Mouse (Mus musculus) forebrain, embryonic 14.5 days (tissue): ENCODE measurements at regions not wholly inside any gene's neighbourhood (a gene's known extent, or its start where the extent isn't known, plus 50 kb on each side); places are given as distances from the start of the nearest gene placed in this dataset.
A peak's percentile ranks its signal among the peaks of the same experiment; 100 is the strongest.
"Not testable (repeated sequence)": the region's sequence is repeated elsewhere in the genome, so short reads cannot be mapped to it uniquely, and the experiment has no call there.

ENCODE experiments used
- ATAC-seq: fragments of 200-750 bp; cut with Nextera tagmentation; 2 replicates; pipeline ENCODE4 v1.8.0; 2017; ENCODE audit warnings: mild to moderate bottlenecking, moderate library complexity
- DNase-seq: peaks from one replicate; pipeline ENCODE4 v3.0.0-alpha.2; 2015; ENCODE audit warnings: low spot score
- H3K27ac ChIP-seq: fragments of 300-500 bp; sonication (generic); 2 replicates; pipeline ENCODE4 v1.5.1; 2014; ENCODE audit warnings: low read depth, mild to moderate bottlenecking, control low read depth, low read length, moderate library complexity
- H3K27me3 ChIP-seq: fragments of 300-500 bp; sonication (generic); replicated peaks from 2 replicates; pipeline ENCODE4 v1.6.1; 2014; ENCODE audit warnings: low read length, control low read depth, mixed read lengths; ENCODE audit not compliant: control insufficient read depth, insufficient read depth
- H3K36me3 ChIP-seq: fragments of 300-500 bp; sonication (generic); 2 replicates; pipeline ENCODE4 v1.6.1; 2014; ENCODE audit warnings: low read length, control low read depth; ENCODE audit not compliant: control insufficient read depth, insufficient read depth
- H3K4me1 ChIP-seq: fragments of 300-500 bp; sonication (generic); 2 replicates; pipeline ENCODE4 v1.6.1; 2014; ENCODE audit warnings: antibody characterized with exemption, low read length, control low read depth; ENCODE audit not compliant: control insufficient read depth, insufficient read depth
- H3K4me2 ChIP-seq: fragments of 300-500 bp; sonication (generic); 2 replicates; pipeline ENCODE4 v1.6.1; 2014; ENCODE audit warnings: mild to moderate bottlenecking, control low read depth, low read length
- H3K4me3 ChIP-seq: fragments of 300-500 bp; sonication (generic); 2 replicates; pipeline ENCODE4 v1.5.1; 2014; ENCODE audit warnings: low read depth, low read length, control low read depth
- H3K9ac ChIP-seq: fragments of 300-500 bp; sonication (generic); 2 replicates; pipeline ENCODE4 v1.6.1; 2014; ENCODE audit warnings: mild to moderate bottlenecking, low read length, control low read depth, moderate library complexity
- H3K9me3 ChIP-seq: fragments of 300-500 bp; sonication (generic); replicated peaks from 2 replicates; pipeline ENCODE4 v1.6.1; 2016; ENCODE audit warnings: low read length, control low read depth, mixed read lengths; ENCODE audit not compliant: control insufficient read depth
- WGBS: fragments of 180-500 bp; shearing (Covaris S2); extraction: QIAGEN DNeasy Blood & Tissue Kit; methylation state at CpG from one replicate; pipeline ENCODE4 v1.1.7; 2014; 5-methylcytosine and 5-hydroxymethylcytosine counted together

GRCm38 (mm10) chr2:53728693-53729092 is 356.7 kb downstream of the Rprm start:
- no peak overlapping the region for H3K4me2 ChIP-seq

GRCm38 (mm10) chr2:53730451-53730850 is 354.9 kb downstream of the Rprm start:
- peak; percentile 52 for DNase-seq
- H3K36me3 ChIP-seq: no peaks in the 10 kb centered on the region
- 71% methylated on average over 2 of the region's 2 CpGs for WGBS
- H3K4me3 ChIP-seq: no peak overlapping the region
- H3K27ac ChIP-seq: no peak overlapping the region
- H3K27me3 ChIP-seq: no peaks in the 10 kb centered on the region
- H3K4me1 ChIP-seq: no peaks in the 10 kb centered on the region
- no peak overlapping the region for H3K4me2 ChIP-seq
- no peaks in the 10 kb centered on the region for H3K9me3 ChIP-seq
- no peak overlapping the region for H3K9ac ChIP-seq
- no peak for ATAC-seq

More at GRCm38 (mm10) chr2:53728693-53729092, 356.7 kb downstream of the Rprm start:
- Histone ChIP-seq H3K9ac (no peak overlapping the region), H3K4me1 (no peaks in the 10 kb centered on the region), H3K27me3 (no peaks in the 10 kb centered on the region), H3K36me3 (no peaks in the 10 kb centered on the region), H3K9me3 (no peaks in the 10 kb centered on the region), H3K27ac (no peak overlapping the region), H3K4me3 (no peak overlapping the region)
- DNase-seq (peak; percentile 20), ATAC-seq (no peak)

- Histone ChIP-seq H3K4me1 (no peaks in the 10 kb centered on the region), H3K9me3 (no peaks in the 10 kb centered on the region), H3K4me2 (no peak overlapping the region), H3K4me3 (no peak overlapping the region), H3K36me3 (no peaks in the 10 kb centered on the region), H3K27ac (no peak overlapping the region), H3K27me3 (no peaks in the 10 kb centered on the region), H3K9ac (no peak overlapping the region)
- ATAC-seq (no peak), DNase-seq (no peak)
- 92% methylated on average over 2 of the region's 2 CpGs for WGBS
Measured at GRCm38 (mm10) chr2:53763486-53763885, 321.9 kb downstream of the Rprm start.

- not testable (repeated sequence) for H3K4me2 ChIP-seq, H3K27me3 ChIP-seq, H3K27ac ChIP-seq, DNase-seq, H3K36me3 ChIP-seq, H3K9ac ChIP-seq, ATAC-seq, H3K9me3 ChIP-seq, H3K4me3 ChIP-seq, H3K4me1 ChIP-seq
- whole genome bisulfite sequencing: 94% methylated on average over 2 of the region's 6 CpGs
Measured at GRCm38 (mm10) chr2:53782035-53782434, 303.3 kb downstream of the Rprm start.

GRCm38 (mm10) chr2:53788599-53788998 is 296.8 kb downstream of the Rprm start:
- not testable (repeated sequence) for H3K9me3 ChIP-seq, ATAC-seq, H3K27me3 ChIP-seq, H3K9ac ChIP-seq, H3K4me3 ChIP-seq, H3K4me2 ChIP-seq, DNase-seq, H3K4me1 ChIP-seq, H3K27ac ChIP-seq, H3K36me3 ChIP-seq
- 96% methylated on average over 2 of the region's 6 CpGs for WGBS

GRCm38 (mm10) chr2:53796605-53797004 is 288.7 kb downstream of the Rprm start:
- no peaks in the 10 kb centered on the region for H3K27me3 ChIP-seq
- DNase-seq: no peak
- no peak overlapping the region for H3K4me3 ChIP-seq
- H3K27ac ChIP-seq: no peak overlapping the region
- no peak overlapping the region for H3K9ac ChIP-seq
- ATAC-seq: no peak
- no peaks in the 10 kb centered on the region for H3K9me3 ChIP-seq
- H3K4me2 ChIP-seq: no peak overlapping the region
- 91% methylated on average over 1 of the region's 1 CpGs for WGBS
- no peaks in the 10 kb centered on the region for H3K4me1 ChIP-seq
- no peaks in the 10 kb centered on the region for H3K36me3 ChIP-seq

- Histone ChIP-seq H3K36me3 (no peaks in the 10 kb centered on the region), H3K27ac (no peak overlapping the region), H3K9ac (no peak overlapping the region), H3K4me3 (no peak overlapping the region), H3K27me3 (no peaks in the 10 kb centered on the region), H3K4me1 (no peaks in the 10 kb centered on the region), H3K9me3 (no peaks in the 10 kb centered on the region), H3K4me2 (no peak overlapping the region)
- ATAC-seq (no peak), DNase-seq (no peak)
Measured at GRCm38 (mm10) chr2:53803666-53804065, 281.7 kb downstream of the Rprm start.

- no peaks in the 10 kb centered on the region for H3K9me3 ChIP-seq
- H3K36me3 ChIP-seq: no peaks in the 10 kb centered on the region
- no peak overlapping the region for H3K4me2 ChIP-seq
- ATAC-seq (no peak), DNase-seq (no peak)
- H3K27me3 ChIP-seq: no peaks in the 10 kb centered on the region
- H3K4me1 ChIP-seq: no peaks in the 10 kb centered on the region
- no peak overlapping the region for H3K9ac ChIP-seq
- 92% methylated on average over 1 of the region's 1 CpGs for WGBS
- no peak overlapping the region for H3K27ac ChIP-seq
- no peak overlapping the region for H3K4me3 ChIP-seq
Measured at GRCm38 (mm10) chr2:53850815-53851528, 234.4 kb downstream of the Rprm start.
